Mouse (Mus musculus) T-helper 2 cell (primary cell): ENCODE results near the gene Rcor1.

Source experiments
- in situ Hi-C: fragments of 300-600 bp; cut with MboI, MseI; formaldehyde crosslinking; loops from one replicate; pipeline ENCODE4 v1.15.1; 2025; ENCODE audit warnings: high pct_unique_total_duplicates

Gene Rcor1

DNA sequence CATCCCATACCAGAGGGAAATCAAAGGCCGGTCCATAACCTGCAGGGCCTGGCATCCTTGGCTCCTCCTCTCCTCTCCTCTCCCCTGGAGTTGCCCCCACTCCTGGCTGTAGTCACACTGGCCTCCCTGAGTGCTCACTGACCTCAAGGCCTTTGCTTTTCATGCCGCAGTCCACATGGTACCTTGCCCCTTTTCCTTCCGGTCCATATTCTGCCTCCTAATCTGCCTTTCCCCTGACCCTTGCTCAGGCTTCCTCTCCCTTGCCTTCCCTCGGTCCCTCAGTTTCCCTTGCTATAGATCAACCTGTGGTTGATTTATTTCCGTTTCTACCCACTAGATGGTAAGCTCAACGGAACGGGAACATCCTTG, 122.8 kb downstream of the Rcor1 start:
- in situ Hi-C loops: no loop called here

DNA sequence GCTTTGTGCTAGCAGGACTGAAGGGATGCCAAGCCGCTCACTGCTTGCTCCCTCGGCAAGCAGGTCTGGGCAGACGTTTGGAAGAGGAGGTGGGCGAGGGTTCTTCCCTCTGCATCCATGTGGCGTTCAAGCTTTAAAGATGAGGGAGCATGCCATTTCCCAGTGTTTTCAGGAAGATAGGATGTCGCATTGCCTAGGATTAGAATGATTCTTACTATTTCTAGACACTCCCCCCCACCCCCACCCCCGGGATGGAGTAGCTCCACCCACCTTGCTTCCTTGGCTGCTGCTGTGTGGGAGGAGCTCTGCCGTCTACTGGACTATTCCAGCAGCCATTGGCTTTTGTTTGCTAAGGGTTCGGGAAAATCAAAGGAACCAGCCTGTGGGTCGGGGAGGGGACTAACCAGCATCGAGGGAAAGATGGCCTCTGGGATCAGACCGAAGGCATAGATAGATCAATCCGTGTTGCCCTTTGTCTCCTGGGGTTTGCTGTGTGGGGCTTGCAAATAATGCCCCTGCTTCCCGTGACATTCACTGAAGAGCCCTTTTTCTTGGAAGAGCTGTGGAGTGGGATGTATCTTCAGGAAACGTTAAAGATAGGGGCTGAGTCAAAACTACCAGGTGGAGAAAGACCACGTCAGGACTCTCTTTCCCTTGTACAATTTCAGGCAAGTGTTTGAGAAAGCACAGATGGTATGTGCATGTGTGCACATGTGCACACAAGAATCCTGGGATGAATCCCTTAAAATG, 123.3 kb downstream of the Rcor1 start:
- in situ Hi-C loops: no loop called here

DNA sequence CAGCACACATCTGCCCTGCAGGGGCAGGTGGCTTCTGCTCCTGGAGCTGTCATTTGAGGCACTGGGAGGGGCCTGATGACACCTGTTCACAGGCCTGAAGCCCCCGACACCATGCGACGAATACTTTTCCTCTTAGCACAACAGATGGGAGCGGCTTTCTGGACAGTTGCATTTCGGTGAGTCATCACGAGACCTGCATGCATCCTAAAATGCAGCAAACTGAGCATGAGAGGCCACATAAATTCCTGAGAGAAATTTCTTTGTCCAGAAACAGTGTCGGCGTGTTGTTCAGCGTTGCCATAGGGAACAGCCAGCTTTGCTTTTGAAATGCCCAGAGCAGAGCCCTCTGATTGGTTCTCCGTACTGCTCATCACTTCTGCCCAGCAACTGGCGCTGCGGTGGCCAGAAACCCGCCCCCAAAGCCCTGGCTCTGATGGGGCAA, 125.2 kb downstream of the Rcor1 start:
- in situ Hi-C loops: no loop called here

DNA sequence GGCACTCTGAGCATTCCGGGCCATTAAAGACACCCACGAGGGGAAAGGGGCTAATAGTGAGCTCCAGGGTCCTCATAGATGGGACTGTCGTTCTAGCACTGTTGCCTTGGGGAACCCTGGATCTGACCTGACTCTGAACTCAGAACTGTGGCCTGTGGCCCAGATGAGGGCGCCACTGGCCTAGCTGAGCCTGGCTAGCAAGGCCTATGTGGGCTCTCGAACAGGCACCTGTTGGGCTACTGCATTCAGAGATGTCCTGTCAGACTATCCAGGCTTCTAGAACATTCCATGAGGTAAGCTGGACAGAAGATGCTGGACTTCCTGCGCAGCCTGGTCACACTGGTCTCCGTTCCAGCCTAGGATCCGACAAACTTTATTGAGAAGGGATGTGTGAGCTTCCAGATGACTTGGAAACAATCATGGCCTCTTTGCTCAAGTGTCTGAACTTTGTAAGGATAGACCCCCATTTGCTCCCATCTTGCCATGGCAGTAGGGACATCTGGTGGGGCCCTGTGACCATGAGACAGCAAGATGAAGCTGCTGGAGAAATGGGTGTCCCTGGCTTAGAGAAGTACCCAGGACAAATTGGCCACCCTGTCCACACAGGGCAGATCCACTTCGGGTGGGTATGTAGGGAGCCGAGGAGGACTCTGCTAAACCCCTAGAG, 126.1 kb downstream of the Rcor1 start:
- in situ Hi-C loops: no loop called here
